Mouse (Mus musculus) spleen, postnatal 36 days (tissue): ENCODE results near the gene Actr1a.
A peak's percentile ranks its signal among the peaks of the same experiment; 100 is the strongest.

ENCODE experiments used
- DNase-seq, 2 experiments: peaks; one replicate each; pipeline ENCODE4 v3.0.0; 2022; ENCODE audit warnings: low spot score in 2 of 2, mixed read lengths in 1 of 2

Actr1a gene

GRCm38 (mm10) chr19:46395109-46396009 is at the start of gene Actr1a:
Actr1a (minus strand) TSS chr19:46395748.
- DNase-seq = peak; percentile 96 to 98

- DNase-seq = peak; percentile 61 to 70
Measured at GRCm38 (mm10) chr19:46444209-46444608, 48.7 kb upstream of the Actr1a start.

- no peak for DNase-seq
Measured at GRCm38 (mm10) chr19:46443509-46443908, 48.0 kb upstream of the Actr1a start.

- DNase-seq = no peak
Measured at GRCm38 (mm10) chr19:46435492-46435891, 39.9 kb upstream of the Actr1a start.

DNA sequence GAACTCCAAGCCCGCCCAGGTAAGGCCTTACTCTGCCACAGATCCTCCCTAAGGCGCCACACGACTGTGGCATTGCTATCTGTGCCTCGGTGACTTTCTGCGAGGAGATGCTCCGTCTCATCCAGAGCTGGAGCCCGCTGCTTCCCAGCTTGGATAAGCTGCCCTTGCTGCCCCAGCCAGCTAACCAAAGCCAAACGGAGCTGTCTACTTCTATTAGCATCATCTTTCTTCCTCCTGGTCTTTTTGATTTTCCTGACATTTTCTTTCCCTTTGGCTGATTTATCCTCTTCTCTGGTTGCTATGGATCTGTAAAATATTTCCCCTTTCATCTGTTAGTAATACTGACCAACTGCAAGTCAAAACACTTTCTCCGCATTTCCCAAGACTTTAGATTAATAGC is 39.0 kb upstream of the Actr1a start:
- no peak for DNase-seq

GRCm38 (mm10) chr19:46434148-46434547 is 38.6 kb upstream of the Actr1a start:
- DNase-seq = no peak

DNA sequence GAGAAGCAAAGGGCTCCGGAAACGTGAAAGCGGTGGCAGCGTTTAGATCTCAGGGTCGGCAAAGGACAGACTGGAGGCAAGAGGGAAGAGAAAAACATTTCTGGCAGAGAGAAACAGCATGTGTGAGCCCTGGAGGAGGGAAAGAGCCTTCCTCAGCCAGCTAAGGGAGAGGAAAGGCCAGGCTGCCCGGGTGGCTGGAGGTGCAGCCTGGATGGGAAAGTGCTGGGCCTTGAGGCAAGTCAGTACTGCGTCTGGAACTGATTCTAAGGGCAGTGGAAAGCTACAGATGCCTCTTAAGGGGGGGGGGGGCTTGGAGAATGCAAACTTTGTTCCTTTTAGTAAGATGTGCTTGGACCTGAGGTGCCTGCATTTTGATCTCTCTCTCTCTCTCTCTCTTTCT is 38.2 kb upstream of the Actr1a start:
- no peak for DNase-seq

DNA sequence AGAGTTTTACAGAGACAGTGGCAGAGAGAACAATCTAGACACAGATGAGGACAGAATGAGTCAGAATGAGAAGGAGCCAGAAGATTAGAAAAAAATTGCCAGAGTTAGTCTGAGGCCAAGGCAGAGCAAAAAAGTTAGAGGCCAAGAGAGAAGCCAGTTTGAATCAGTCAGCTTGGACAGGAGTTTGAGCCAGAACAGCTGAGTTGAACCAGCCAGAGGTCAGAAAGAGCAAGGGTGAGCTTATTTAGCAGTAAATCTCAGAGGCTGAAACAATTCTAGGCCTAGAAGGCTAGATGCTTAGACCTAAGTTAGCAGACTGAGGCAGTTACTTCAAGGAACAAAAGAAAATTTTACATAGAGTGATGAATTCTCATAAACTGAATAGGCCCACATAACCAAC is 33.7 kb upstream of the Actr1a start:
- DNase-seq = no peak

- DNase-seq = no peak
Measured at GRCm38 (mm10) chr19:46426488-46426887, 30.9 kb upstream of the Actr1a start.

- no peak for DNase-seq
Measured at GRCm38 (mm10) chr19:46425266-46425665, 29.7 kb upstream of the Actr1a start.

DNA sequence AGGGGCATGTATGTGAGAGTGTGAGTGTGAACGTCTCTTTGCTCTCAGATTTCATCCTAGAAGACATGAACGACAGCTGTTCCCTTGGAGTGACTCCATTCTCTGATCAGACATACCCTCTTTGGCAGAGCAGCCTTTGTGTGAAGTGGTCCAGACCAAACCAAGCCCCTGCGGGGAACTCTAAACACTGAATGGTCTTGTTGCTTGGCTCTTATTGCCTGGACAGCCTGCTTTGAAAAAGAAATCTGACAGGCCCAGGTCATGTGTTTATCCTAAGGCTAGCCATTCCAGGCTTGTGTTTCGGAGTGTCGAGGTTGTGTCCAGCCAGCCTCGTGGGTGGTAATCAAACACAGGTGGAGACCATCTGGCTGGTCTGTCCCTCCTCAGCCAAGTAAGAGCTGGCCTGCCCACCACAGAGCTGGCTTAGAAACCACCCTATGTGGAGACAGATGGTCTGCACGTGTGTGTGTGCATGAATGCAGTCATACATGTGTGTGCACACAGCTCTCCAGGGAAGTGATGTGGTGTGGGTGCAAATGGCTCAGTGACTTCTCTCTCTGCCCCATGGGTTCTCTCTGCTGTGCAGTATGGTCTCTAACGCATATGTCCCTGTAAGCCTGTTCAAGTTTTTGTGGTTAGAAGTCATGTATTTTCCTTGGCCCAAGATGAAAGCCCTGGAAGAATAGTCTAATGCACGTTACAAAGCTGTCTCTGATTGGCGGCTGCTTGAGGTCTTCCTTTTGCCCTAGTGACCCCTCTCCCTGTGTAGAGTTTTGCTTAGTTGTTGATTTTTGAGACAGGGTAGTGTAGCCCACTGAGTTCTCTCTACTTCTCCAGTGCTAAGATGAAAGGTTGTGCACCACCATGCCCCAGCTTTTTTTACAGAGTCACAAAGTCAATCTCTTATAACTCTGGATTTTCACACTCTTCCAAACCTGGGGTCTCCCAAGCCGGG is 27.1 kb upstream of the Actr1a start:
- no peak for DNase-seq

DNA sequence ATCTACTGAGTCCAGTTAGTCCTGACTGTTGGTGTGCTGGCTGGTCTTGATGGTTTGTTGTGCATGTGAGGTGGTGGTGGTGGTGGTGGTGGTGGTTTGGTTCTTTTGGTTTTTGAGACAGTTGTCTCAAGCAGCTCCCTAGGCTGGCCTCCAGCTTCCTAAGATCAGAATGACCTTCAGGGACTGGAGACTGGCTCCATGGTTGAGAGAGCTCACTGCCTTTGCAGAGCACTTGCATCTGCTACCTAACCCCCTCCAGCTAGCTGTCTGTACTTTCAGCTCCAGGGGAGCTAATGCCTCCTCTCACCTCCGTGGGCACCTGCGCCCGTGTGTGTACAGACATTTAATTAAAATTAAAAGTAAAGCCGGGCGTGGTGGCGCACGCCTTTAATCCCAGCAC is 24.9 kb upstream of the Actr1a start:
- DNase-seq = no peak

DNA sequence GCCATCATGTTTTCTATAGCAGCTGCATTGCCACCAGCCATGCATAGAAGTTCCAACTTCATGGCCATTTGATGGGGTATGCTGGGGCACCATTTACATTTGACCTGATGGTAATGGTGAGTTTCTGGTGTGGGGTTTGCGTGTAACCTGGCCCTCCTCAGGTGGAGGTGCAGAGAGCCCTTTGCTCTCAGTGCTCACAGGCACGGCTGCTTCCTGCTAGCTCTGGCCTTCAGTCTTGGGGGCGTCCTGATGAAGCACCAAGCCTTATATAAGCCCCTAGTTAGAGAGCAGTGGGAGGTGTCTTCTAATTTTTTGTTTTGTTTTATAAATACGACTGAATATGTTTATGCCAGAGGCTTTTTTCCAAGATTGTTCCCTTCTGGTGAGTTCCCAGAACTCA is 22.5 kb upstream of the Actr1a start:
- no peak for DNase-seq

GRCm38 (mm10) chr19:46416276-46416675 is 20.7 kb upstream of the Actr1a start:
- no peak for DNase-seq

DNA sequence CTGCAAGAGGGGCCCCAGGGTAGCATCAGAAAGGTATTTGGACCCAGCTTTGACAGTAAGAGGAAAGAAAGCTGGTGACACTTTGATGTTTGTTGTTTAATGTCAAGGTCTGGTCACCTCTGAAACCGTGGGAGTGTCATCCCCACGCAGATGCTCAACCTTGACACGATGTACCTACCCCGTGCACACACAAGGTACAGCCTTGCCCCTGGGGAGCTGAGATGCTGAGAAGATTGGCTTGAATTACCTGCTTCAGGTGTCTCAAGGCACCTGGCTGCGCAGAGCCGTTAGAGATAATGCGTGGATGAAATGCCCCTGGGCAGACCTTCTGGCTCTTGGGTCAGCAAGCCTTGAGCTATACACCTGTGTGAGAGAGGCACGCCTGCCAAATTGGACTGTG is 18.9 kb upstream of the Actr1a start:
- no peak for DNase-seq

DNA sequence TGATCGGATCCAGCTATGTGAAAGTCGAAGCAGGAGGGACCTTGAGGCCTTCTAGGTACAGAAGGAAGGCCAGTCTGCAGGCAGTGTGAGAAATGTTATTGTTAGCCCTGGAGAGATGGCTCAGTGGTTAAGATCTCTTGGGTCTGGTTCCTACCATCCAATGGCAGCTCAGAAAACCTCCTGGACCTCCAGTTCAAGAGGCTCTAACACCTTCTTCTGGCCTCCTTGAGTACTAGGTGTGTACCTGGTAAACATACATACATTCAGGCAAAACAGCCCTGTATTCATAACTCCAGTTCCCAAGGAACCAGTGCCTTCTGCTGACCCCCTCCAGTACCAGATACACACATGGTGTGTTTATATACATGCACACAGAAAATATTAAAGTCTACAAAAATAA is 18.4 kb upstream of the Actr1a start:
- no peak for DNase-seq

GRCm38 (mm10) chr19:46412056-46412805 is 16.7 kb upstream of the Actr1a start:
- DNase-seq = no peak

DNA sequence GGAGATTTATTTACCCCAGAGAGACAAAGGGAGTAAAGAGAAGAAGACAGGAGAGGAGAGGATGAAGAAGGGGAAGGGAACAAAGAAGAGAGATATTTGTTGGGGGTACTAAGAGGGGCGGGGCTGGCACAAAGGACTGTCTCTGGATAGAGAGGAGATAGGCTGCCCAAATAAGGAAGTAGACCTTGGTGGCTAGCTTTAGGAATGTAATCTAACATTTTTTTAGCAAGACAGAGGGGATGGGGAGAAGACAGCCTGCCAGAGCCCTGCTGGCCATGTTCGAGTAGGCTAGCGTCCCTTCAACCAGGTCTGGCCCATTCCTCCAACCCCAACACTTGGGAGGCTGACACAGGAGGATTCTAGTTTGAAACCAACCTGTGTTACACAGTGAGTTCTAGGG is 14.0 kb upstream of the Actr1a start:
- no peak for DNase-seq

DNA sequence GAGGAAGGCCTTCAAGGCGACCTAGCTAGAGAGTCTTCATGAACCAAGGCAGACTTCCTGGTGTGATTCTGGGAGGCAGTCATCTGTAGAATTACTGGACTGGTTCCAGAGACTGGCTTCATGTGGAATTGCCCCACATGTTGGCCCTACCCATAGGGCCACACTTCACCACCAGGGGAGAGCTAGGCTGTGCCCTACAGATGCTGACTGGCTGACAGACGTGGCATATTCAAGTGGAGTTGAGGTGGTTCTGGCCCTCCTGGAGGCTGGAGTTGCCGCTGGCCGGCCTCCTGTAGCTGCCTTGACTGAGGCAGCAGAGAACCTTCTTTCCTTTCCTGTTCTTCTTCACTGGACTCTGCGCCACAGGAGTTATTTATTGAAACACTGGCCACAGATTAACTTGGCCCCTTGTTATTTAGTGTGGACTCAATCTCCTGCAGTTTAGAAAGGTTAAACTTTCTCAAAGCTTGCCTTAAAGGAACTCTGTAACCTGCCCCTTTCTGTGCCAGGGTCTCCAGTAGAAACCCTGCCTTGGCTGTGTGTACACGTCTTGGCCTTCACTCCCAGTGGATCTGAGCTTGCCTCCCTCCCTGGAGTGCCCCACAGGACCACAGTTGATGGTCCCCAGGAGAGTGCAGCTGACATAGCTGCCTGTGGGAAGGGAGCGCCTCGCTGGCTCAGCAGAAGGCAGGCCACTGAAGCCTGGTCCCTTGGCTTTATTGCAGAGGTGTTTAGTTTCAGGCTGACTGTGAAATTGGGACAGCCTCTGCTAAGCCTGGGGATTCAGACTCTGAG is 11.2 kb upstream of the Actr1a start:
- no peak for DNase-seq

DNA sequence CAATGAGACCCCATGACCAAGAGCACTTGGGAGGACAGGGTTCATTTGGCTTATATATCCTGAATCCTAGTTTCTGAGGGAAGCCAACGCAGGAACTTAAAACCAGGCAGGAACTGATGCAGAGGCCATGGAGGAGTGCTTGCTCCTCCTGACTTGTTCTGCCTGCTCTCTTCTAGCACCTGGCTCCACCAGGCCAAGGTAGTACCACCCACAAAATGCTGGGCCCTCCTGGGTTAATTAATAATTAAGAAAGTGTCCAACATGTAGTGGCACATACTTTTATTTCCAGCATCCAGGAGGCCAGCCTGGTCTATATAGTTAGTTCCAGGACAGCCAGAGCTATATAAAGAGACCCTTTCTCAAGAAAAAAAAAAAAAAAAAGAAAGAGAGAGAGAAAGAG is 8.5 kb upstream of the Actr1a start:
- no peak for DNase-seq

GRCm38 (mm10) chr19:46400558-46400957 is 5.0 kb upstream of the Actr1a start:
- no peak for DNase-seq
